Mouse (Mus musculus) heart, embryonic 14.5 days (tissue): Measurements from ENCODE around the gene Olfr211. TPM values are rescaled to one million over a fixed set of nuclear protein-coding genes. Genes with fewer than 3 reads are reported as not detected.
"Not testable (repeated sequence)": the region's sequence is repeated elsewhere in the genome, so short reads cannot be mapped to it uniquely, and the experiment has no call there.

Experiments
- ATAC-seq: fragments of 200-750 bp; cut with Nextera tagmentation; 2 replicates; pipeline ENCODE4 v1.8.0; 2017; ENCODE audit warnings: low read depth, moderate TSS enrichment; ENCODE audit not compliant: insufficient number of reproducible peaks, insufficient read depth, low FRiP score
- H3K27ac ChIP-seq, 2 experiments: fragments of 200-500 bp in 1 of 2; fragments of 300-500 bp in 1 of 2; sonication (generic) in 1 of 2; replicated peaks in 1 of 2; 2 replicates each; pipeline ENCODE4 v1.5.1; 2012 to 2014; ENCODE audit warnings: low read depth in 2 of 2, low read length in 2 of 2, control low read depth in 1 of 2, mild to moderate bottlenecking in 1 of 2, mixed read lengths in 1 of 2; ENCODE audit not compliant: control insufficient read depth in 1 of 2, insufficient read depth in 1 of 2
- H3K27me3 ChIP-seq: fragments of 300-500 bp; sonication (generic); 2 replicates; pipeline ENCODE4 v1.6.1; 2014; ENCODE audit warnings: mild to moderate bottlenecking, low read length, control low read depth; ENCODE audit not compliant: control insufficient read depth, insufficient read depth
- H3K36me3 ChIP-seq: fragments of 300-500 bp; sonication (generic); 2 replicates; pipeline ENCODE4 v1.6.1; 2014; ENCODE audit warnings: mild to moderate bottlenecking, control low read depth, low read length, mixed read lengths; ENCODE audit not compliant: control insufficient read depth, insufficient read depth
- H3K4me1 ChIP-seq, 2 experiments: fragments of 200-500 bp in 1 of 2; fragments of 300-500 bp in 1 of 2; sonication (generic) in 1 of 2; 2 replicates each; pipeline ENCODE4 v1.6.1; 2012 to 2014; ENCODE audit warnings: low read length in 2 of 2, control low read depth in 1 of 2, mixed read lengths in 1 of 2; ENCODE audit not compliant: control insufficient read depth in 2 of 2, insufficient read depth in 2 of 2
- H3K4me2 ChIP-seq: fragments of 300-500 bp; sonication (generic); 2 replicates; pipeline ENCODE4 v1.6.1; 2014; ENCODE audit warnings: mild to moderate bottlenecking, low read length
- H3K4me3 ChIP-seq, 2 experiments: fragments of 200-500 bp in 1 of 2; fragments of 300-500 bp in 1 of 2; sonication (generic) in 1 of 2; 2 replicates each; pipeline ENCODE4 v1.5.1; 2012 to 2014; ENCODE audit warnings: low read length in 2 of 2, mild to moderate bottlenecking in 2 of 2, control low read depth in 1 of 2, low read depth in 1 of 2, moderate library complexity in 1 of 2; ENCODE audit not compliant: control insufficient read depth in 1 of 2, insufficient read depth in 1 of 2
- H3K9ac ChIP-seq: fragments of 300-500 bp; sonication (generic); 2 replicates; pipeline ENCODE4 v1.6.1; 2014; ENCODE audit warnings: mild to moderate bottlenecking, low read length
- H3K9me3 ChIP-seq: fragments of 300-500 bp; sonication (generic); 2 replicates; pipeline ENCODE4 v1.6.1; 2016; ENCODE audit warnings: low read length, control low read depth; ENCODE audit not compliant: control insufficient read depth
- WGBS: fragments of 180-500 bp; shearing (Covaris S2); extraction: QIAGEN DNeasy Blood & Tissue Kit; methylation state at CpG from one replicate; pipeline ENCODE4 v1.1.7; 2014; 5-methylcytosine and 5-hydroxymethylcytosine counted together
- polyA plus RNA-seq: library from polyadenylated mRNA; unstranded; fragments of >200 nt; fragmentation: Nextera tagmentation; extraction: Ambion mirVana; gene quantifications from 2 replicates; pipeline ENCODE4 v1.2.1, GENCODE M21; 2014

Gene Olfr211
- polyA plus RNA-seq, 1 experiment from 2014 or later, result not detected

DNA sequence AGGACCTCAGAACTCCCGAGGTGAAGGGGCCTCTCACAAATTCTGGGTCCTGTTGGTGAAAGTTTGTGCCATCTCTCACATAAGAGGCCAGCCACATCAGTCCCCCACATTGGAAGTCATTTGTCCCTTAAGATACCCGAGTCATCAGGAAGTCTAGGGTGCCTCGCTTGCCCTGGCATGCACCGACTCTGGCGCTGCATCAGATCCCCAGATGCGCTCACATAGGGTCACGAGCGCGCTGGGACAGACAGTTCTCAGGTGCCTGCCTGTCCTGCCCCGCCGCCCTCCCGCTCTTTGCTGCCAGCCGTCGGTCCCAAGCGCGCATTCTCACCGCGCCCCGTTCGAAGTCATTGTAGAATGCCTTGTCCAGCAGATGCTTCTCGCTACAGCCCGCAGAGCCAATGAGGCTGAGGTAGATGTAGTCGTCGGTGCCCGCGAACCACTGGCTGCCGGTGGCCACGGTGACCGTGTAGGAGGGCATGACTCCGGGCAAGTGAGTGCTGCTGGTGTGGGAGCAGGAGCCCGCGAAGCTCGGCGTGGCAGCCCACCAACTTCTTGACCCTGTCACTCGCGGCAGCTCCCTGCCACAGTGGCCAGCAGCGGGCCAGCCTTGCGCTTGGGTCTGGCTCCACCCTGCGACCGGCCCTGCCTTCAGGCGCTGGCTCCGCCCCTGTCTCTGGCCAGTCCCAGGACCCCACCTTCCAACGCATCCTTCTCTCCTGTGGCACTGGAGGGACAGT, 28.2 kb upstream of the Olfr211 start, which contains the start of gene Alox5:
Alox5 (minus strand) TSS at position 635 of the 740 bp plus-strand sequence.
- Histone ChIP-seq H3K4me2 (peak within 1 kb of the TSS; percentile 74), H3K9ac (peak within 1 kb of the TSS; percentile 47), H3K27me3 (peaks cover 28% of the 10 kb centered on the region), H3K36me3 (no peaks in the 10 kb centered on the region), H3K4me1 (peaks cover 0 to 5% of the 10 kb centered on the region in 2 experiments; a peak in 1 of 4 replicates), H3K4me3 (peak within 1 kb of the TSS; percentile 41 to 51), H3K9me3 (no peaks in the 10 kb centered on the region), H3K27ac (no peak within 1 kb of the TSS)
- ATAC-seq, result no peak
- WGBS, result 3% methylated on average over 43 of the region's 43 CpGs

- H3K4me3 ChIP-seq, result no peak overlapping the region
- no peaks in the 10 kb centered on the region for H3K4me1 ChIP-seq
- 34% methylated on average over 3 of the region's 3 CpGs for WGBS
- H3K27ac ChIP-seq, result no peak overlapping the region
- no peaks in the 10 kb centered on the region for H3K36me3 ChIP-seq
- H3K4me2 ChIP-seq, result no peak overlapping the region
- ATAC-seq, result no peak
- H3K9me3 ChIP-seq, result no peaks in the 10 kb centered on the region
- H3K27me3 ChIP-seq, result no peaks in the 10 kb centered on the region
- no peak overlapping the region for H3K9ac ChIP-seq
Observed at GRCm38 (mm10) chr6:116468081-116468480, 20.8 kb upstream of the Olfr211 start.

DNA sequence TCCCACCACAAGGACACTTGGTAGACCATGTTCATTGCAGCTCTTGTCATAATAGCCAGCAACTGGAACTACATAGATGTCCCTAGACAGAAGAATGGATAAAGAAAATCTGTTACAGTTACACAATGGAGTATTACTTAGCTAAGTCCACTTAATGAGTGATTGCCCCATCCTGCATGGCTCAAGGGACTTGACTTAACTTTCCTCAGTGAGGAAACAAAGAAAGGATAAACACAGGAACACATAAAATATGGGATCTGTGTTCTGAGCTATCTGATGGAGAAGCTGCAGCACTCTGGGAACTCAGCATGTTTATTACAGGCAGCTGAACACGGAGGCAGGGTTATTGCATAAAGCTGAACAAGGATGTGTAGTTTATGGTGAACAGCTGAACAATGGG, 3.8 kb upstream of the Olfr211 start:
- Histone ChIP-seq H3K4me3 (no peak overlapping the region), H3K9ac (no peak overlapping the region), H3K36me3 (no peaks in the 10 kb centered on the region), H3K4me1 (no peaks in the 10 kb centered on the region), H3K4me2 (no peak overlapping the region), H3K27me3 (no peaks in the 10 kb centered on the region), H3K27ac (no peak overlapping the region), H3K9me3 (no peaks in the 10 kb centered on the region)
- 70% methylated on average over 1 of the region's 1 CpGs for WGBS
- no peak for ATAC-seq

DNA sequence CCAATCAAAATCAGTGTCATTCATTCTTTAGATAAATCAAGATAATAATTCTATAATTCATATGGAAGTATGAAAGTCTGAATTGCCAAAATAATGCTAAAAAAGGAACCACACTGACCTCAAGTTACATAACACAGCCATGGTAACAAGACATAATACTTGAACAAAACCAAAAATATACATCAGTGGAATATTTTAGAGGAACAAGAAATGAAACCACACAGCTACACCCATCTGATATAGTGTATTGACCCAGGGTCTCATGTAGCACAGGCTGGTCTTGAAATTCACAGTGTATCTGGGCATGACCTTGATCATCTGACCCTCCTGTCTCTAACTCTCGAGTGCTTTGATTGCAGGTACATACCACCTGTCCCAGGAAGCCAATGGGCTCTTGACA, 2.1 kb upstream of the Olfr211 start:
- no peak for ATAC-seq
- Histone ChIP-seq H3K4me2 (no peak overlapping the region), H3K4me3 (no peak overlapping the region), H3K27ac (no peak overlapping the region), H3K4me1 (no peaks in the 10 kb centered on the region), H3K27me3 (no peaks in the 10 kb centered on the region), H3K9ac (no peak overlapping the region), H3K36me3 (no peaks in the 10 kb centered on the region), H3K9me3 (no peaks in the 10 kb centered on the region)
- 66% methylated on average over 1 of the region's 1 CpGs for WGBS

DNA sequence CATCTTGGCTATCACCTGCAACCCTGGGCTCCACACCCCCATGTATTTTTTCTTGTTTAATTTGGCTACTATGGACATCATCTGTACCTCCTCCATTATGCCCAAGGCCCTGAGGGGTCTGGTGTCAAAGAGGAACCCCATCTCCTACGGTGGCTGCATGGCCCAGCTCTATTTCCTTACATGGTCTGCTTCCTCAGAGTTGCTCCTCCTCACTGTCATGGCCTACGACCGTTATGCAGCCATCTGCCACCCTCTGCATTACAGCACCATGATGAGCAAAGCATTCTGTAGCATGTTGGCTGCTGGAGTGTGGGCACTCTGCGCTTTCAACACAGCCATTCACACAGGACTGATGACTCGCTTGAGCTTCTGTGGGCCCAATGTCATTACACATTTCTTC, 4.9 kb downstream of the Olfr211 start:
- H3K9me3 ChIP-seq, result no peaks in the 10 kb centered on the region
- no peaks in the 10 kb centered on the region for H3K27me3 ChIP-seq
- no peak overlapping the region for H3K4me3 ChIP-seq
- H3K4me1 ChIP-seq, result no peaks in the 10 kb centered on the region
- H3K9ac ChIP-seq, result no peak overlapping the region
- no peak for ATAC-seq
- H3K36me3 ChIP-seq, result no peaks in the 10 kb centered on the region
- no peak overlapping the region for H3K4me2 ChIP-seq
- 70% methylated on average over 5 of the region's 5 CpGs for WGBS
- no peak overlapping the region for H3K27ac ChIP-seq

- Histone ChIP-seq H3K27ac (no peak overlapping the region), H3K9ac (no peak overlapping the region), H3K4me3 (no peak overlapping the region), H3K4me2 (no peak overlapping the region), H3K27me3 (no peaks in the 10 kb centered on the region), H3K4me1 (no peaks in the 10 kb centered on the region), H3K36me3 (no peaks in the 10 kb centered on the region), H3K9me3 (no peaks in the 10 kb centered on the region)
- 60% methylated on average over 1 of the region's 1 CpGs for WGBS
- no peak for ATAC-seq
Observed at GRCm38 (mm10) chr6:116495960-116496359, 7.1 kb downstream of the Olfr211 start.

DNA sequence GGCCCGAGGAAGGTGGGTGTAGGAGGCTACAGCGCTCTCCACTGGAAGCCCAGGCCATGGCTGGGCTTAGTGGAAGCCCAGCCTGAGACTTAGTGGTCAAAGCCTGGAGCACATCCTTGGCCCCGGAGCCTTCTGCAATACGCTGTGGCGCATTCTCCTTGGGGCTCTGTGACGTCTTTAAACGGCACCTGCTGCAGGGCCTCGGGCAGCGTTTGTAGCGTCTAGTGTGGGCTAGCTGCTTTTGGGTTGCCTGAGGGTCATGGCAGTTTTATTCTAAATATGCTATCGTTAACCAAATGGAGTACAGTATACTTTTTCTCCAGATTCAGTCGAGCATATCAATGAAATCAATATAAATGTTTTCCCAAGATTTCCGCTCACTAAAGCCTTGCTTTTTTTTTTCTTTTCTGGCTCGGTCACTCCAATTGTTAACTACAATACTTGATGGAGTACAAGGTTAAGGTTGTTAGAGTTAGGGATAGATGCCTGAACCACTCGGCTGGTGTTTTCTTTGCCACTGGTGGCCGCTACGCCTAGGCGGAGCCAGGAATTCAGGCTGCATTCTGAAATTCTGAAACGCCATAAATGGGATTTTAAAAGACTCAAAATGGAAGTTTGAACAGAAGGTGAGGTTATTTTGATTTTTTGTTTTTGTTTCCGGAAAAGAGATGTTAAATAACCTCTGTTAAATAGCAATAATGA, 17.6 kb downstream of the Olfr211 start, which contains the start of gene Olfr212:
Olfr212 (plus strand) TSS at position 215 of the 702 bp plus-strand sequence.
- not testable (repeated sequence) for ATAC-seq, H3K27me3 ChIP-seq, H3K4me1 ChIP-seq, H3K4me2 ChIP-seq, H3K36me3 ChIP-seq, H3K27ac ChIP-seq, H3K9ac ChIP-seq, H3K4me3 ChIP-seq
- H3K9me3 ChIP-seq, result peaks cover 13% of the 10 kb centered on the region
- 86% methylated on average over 19 of the region's 20 CpGs for WGBS
